Mouse (Mus musculus) ES-E14 (cell line): ENCODE results near the gene Shroom1. TPM values are rescaled to one million over a fixed set of nuclear protein-coding genes. Genes with fewer than 3 reads are reported as not detected.

Source experiments
- DNase-seq: peaks from one replicate; pipeline ENCODE4 v3.0.0-alpha.2; 2013; ENCODE audit warnings: low read depth, low spot score
- H3K27ac ChIP-seq: 2 replicates; pipeline ENCODE4 v1.5.1; 2012; ENCODE audit warnings: low read depth, mild to moderate bottlenecking, low read length, moderate library complexity, mixed read lengths; ENCODE audit not compliant: poor library complexity, insufficient read depth, severe bottlenecking
- H3K36me3 ChIP-seq: 2 replicates; pipeline ENCODE4 v1.6.1; 2012; ENCODE audit warnings: mild to moderate bottlenecking, low read length, moderate library complexity, mixed read lengths; ENCODE audit not compliant: control insufficient read depth, poor library complexity, insufficient read depth, severe bottlenecking
- H3K4me1 ChIP-seq, 2 experiments: fragments of 150-350 bp in 1 of 2; sonication (generic) in 1 of 2; 2 replicates each; pipeline ENCODE4 v1.6.1; 2012; ENCODE audit warnings: low read length in 2 of 2, mild to moderate bottlenecking in 1 of 2, mixed read lengths in 1 of 2; ENCODE audit not compliant: control insufficient read depth in 2 of 2, insufficient read depth in 2 of 2, poor library complexity in 1 of 2
- H3K4me3 ChIP-seq, 2 experiments: fragments of 150-350 bp in 1 of 2; sonication (generic) in 1 of 2; 2 replicates each; pipeline ENCODE4 v1.5.1; 2012; ENCODE audit warnings: low read length in 2 of 2, low read depth in 1 of 2, mild to moderate bottlenecking in 1 of 2, mixed read lengths in 1 of 2; ENCODE audit not compliant: insufficient read depth in 1 of 2, poor library complexity in 1 of 2, severe bottlenecking in 1 of 2
- H3K9ac ChIP-seq: 2 replicates; pipeline ENCODE4 v1.6.1; 2012; ENCODE audit warnings: low read depth, mild to moderate bottlenecking, low read length, mixed read lengths; ENCODE audit not compliant: poor library complexity, insufficient read depth, severe bottlenecking
- H3K9me3 ChIP-seq: fragments of 150-350 bp; sonication (generic); 2 replicates; pipeline ENCODE4 v1.6.1; 2012; ENCODE audit warnings: low read depth, mild to moderate bottlenecking, low read length; ENCODE audit not compliant: control insufficient read depth, insufficient read depth
- CHD2 ChIP-seq: IDR thresholded peaks from 2 replicates; pipeline ENCODE4 v1.6.1; 2014; ENCODE audit warnings: mild to moderate bottlenecking, low read depth, low read length, inconsistent platforms
- HCFC1 ChIP-seq: IDR thresholded peaks from 2 replicates; pipeline ENCODE4 v1.6.1; 2012; ENCODE audit warnings: low read length, inconsistent platforms, borderline replicate concordance; ENCODE audit not compliant: insufficient read depth
- MAFK ChIP-seq: IDR thresholded peaks from 2 replicates; pipeline ENCODE4 v1.6.1; 2014; ENCODE audit warnings: mild to moderate bottlenecking, low read depth, low read length, inconsistent platforms; ENCODE audit not compliant: insufficient read depth
- ZC3H11A ChIP-seq: IDR thresholded peaks from 2 replicates; pipeline ENCODE4 v1.6.1; 2012; ENCODE audit warnings: low read depth, mild to moderate bottlenecking, inconsistent platforms, low read length, borderline replicate concordance
- ZNF384 ChIP-seq: IDR thresholded peaks from 2 replicates; pipeline ENCODE4 v1.6.1; 2012; ENCODE audit warnings: low read depth, low read length, inconsistent platforms
- in situ Hi-C, 2 experiments: fragments of 600-800 bp; cut with MboI; formaldehyde crosslinking; loops; one replicate each; pipeline ENCODE4 v1.15.1; 2025; ENCODE audit warnings: low sequenced_read_pairs in 2 of 2, inconsistent platforms in 1 of 2; ENCODE audit not compliant: unreplicated experiment in 2 of 2
- total RNA-seq: library from RNA; depleted of rRNA; stranded (reverse); fragments of 300-350 nt; gene quantifications from 2 replicates; pipeline ENCODE4 v1.2.3, GENCODE M21; 2012

The Shroom1 gene
- total RNA-seq, 1 experiment: 1.7 TPM

DNA sequence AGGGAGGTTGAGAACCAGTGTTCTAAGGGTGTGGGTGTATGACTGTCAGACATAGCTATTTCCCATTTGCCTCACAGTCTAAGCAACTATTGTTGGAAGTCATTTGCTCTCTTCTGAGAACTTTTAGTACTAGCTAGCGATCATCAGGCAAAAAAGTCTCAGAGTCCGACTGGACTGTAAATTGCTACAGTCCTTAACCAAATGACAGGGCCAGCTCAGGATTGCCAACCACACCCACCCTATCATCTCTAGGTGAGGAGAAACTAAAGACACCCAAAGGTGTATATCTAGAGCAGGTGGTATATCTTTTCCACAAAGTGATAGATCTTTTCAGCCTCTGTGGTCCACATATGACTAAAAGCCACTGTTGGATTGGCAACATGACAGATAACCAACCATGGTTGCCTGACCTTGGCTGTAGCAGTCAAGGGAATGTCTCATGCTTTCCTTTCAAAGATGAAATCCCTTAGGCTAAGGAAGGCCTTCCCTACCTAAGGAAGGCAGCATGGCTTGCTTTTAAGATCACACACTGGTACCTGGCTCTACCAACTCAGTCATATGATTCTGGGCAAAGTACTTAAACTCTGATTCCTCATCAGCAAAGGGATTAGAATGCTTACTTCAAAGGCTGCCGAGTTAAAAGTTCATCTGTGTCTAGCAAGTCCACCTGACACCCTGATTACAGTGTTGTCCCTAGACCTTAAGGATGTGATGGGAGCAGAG is 28.9 kb upstream of the Shroom1 start:
- DNase-seq: no peak
- in situ Hi-C loops: no loop called here
- Histone ChIP-seq H3K36me3 (peaks cover 5% of the 10 kb centered on the region), H3K9me3 (no peaks in the 10 kb centered on the region), H3K4me3 (no peak overlapping the region), H3K9ac (no peak overlapping the region), H3K27ac (no peak overlapping the region), H3K4me1 (peaks cover 0 to 1% of the 10 kb centered on the region in 2 experiments; a peak in 2 of 4 replicates)
- TF ChIP-seq ZNF384: no peak
- no peak for TF ChIP-seq CHD2
- no peak for TF ChIP-seq ZC3H11A
- no peak for TF ChIP-seq MAFK
- TF ChIP-seq HCFC1: no peak

- H3K4me3 ChIP-seq: no peak overlapping the region
- H3K27ac ChIP-seq: no peak overlapping the region
- TF ChIP-seq CHD2 (no peak), MAFK (no peak), HCFC1 (no peak), ZC3H11A (no peak), ZNF384 (no peak)
- H3K4me1 ChIP-seq: peaks cover 0 to 1% of the 10 kb centered on the region in 2 experiments; a peak in 2 of 4 replicates
- no peak overlapping the region for H3K9ac ChIP-seq
- no peaks in the 10 kb centered on the region for H3K9me3 ChIP-seq
- in situ Hi-C loops: no loop called here
- no peak for DNase-seq
- peaks cover 5% of the 10 kb centered on the region for H3K36me3 ChIP-seq
Measured at GRCm38 (mm10) chr11:53428716-53429057, 28.3 kb upstream of the Shroom1 start.

GRCm38 (mm10) chr11:53429182-53429581 is 27.8 kb upstream of the Shroom1 start:
- DNase-seq: no peak
- Histone ChIP-seq H3K4me1 (peaks cover 0 to 1% of the 10 kb centered on the region in 2 experiments; a peak in 2 of 4 replicates), H3K4me3 (peak overlapping the region; percentile 77 to 91), H3K36me3 (peaks cover 5% of the 10 kb centered on the region), H3K9ac (peak overlapping the region; percentile 97), H3K27ac (no peak overlapping the region), H3K9me3 (no peaks in the 10 kb centered on the region)
- TF ChIP-seq HCFC1 (no peak), ZNF384 (0 out of 2 replicates have a peak, but pooled peaks have one; percentile 23)
- in situ Hi-C loops: no loop called here

GRCm38 (mm10) chr11:53430300-53430669 is 26.7 kb upstream of the Shroom1 start:
- Histone ChIP-seq H3K9ac (peak overlapping the region; percentile 97), H3K27ac (peak overlapping the region; percentile 86), H3K4me1 (peaks cover 0 to 4% of the 10 kb centered on the region in 2 experiments; a peak in 2 of 4 replicates), H3K9me3 (no peaks in the 10 kb centered on the region), H3K4me3 (peak overlapping the region; percentile 77 to 91), H3K36me3 (peaks cover 5% of the 10 kb centered on the region)
- DNase-seq: no peak
- in situ Hi-C loops: no loop called here
- TF ChIP-seq HCFC1 (no peak), ZC3H11A (no peak), MAFK (no peak), ZNF384 (no peak), CHD2 (no peak)
